Mouse (Mus musculus) midbrain, postnatal 0 days (tissue): Measurements from ENCODE around the gene Slc9a1. TPM values are rescaled to one million over a fixed set of nuclear protein-coding genes. Genes with fewer than 3 reads are reported as not detected.

Experiments
- ATAC-seq: fragments of 200-750 bp; cut with Nextera tagmentation; 2 replicates; pipeline ENCODE4 v1.8.0; 2017; ENCODE audit warnings: moderate number of reproducible peaks, mild to moderate bottlenecking, moderate TSS enrichment, moderate library complexity; ENCODE audit not compliant: low FRiP score
- DNase-seq: peaks from one replicate; pipeline ENCODE4 v3.0.0-alpha.2; 2015; ENCODE audit warnings: low spot score
- H3K27ac ChIP-seq: fragments of 300-500 bp; sonication (generic); 2 replicates; pipeline ENCODE4 v1.5.1; 2014; ENCODE audit warnings: low read depth, mild to moderate bottlenecking, low read length, mixed read lengths
- H3K27me3 ChIP-seq: fragments of 300-500 bp; sonication (generic); 2 replicates; pipeline ENCODE4 v1.6.1; 2014; ENCODE audit warnings: low read length, control low read depth, mixed read lengths; ENCODE audit not compliant: insufficient read depth
- H3K36me3 ChIP-seq: fragments of 300-500 bp; sonication (generic); 2 replicates; pipeline ENCODE4 v1.6.1; 2014; ENCODE audit warnings: low read length, control low read depth, mixed read lengths; ENCODE audit not compliant: insufficient read depth
- H3K4me1 ChIP-seq: fragments of 300-500 bp; sonication (generic); 2 replicates; pipeline ENCODE4 v1.6.1; 2014; ENCODE audit warnings: mild to moderate bottlenecking, control low read depth, antibody characterized with exemption, low read length, mixed read lengths; ENCODE audit not compliant: insufficient read depth
- H3K4me2 ChIP-seq: fragments of 300-500 bp; sonication (generic); 2 replicates; pipeline ENCODE4 v1.6.1; 2014; ENCODE audit warnings: low read depth, mild to moderate bottlenecking, low read length, mixed read lengths; ENCODE audit not compliant: poor library complexity, severe bottlenecking
- H3K4me3 ChIP-seq: fragments of 300-500 bp; sonication (generic); 2 replicates; pipeline ENCODE4 v1.5.1; 2014; ENCODE audit warnings: low read depth, mild to moderate bottlenecking, low read length, moderate library complexity
- H3K9ac ChIP-seq: fragments of 300-500 bp; sonication (generic); replicated peaks from 2 replicates; pipeline ENCODE4 v1.6.1; 2014; ENCODE audit warnings: mild to moderate bottlenecking, low read length, moderate library complexity, mixed read lengths; ENCODE audit not compliant: poor library complexity, severe bottlenecking
- H3K9me3 ChIP-seq: fragments of 300-500 bp; sonication (generic); 2 replicates; pipeline ENCODE4 v1.6.1; 2016; ENCODE audit warnings: low read length, control low read depth
- CTCF ChIP-seq: IDR thresholded peaks from 2 replicates; pipeline ENCODE4 v1.5.1; 2016; ENCODE audit warnings: antibody characterized with exemption, mild to moderate bottlenecking
- WGBS: fragments of 180-500 bp; shearing (Covaris S2); extraction: QIAGEN DNeasy Blood & Tissue Kit; methylation state at CpG from one replicate; pipeline ENCODE4 v1.1.7; 2014; 5-methylcytosine and 5-hydroxymethylcytosine counted together
- polyA plus RNA-seq: library from polyadenylated mRNA; unstranded; fragments of >200 nt; fragmentation: Nextera tagmentation; extraction: Ambion mirVana; gene quantifications from 2 replicates; pipeline ENCODE4 v1.2.1, GENCODE M21; 2015
- total RNA-seq: library from RNA; depleted of rRNA; stranded (reverse); fragments of >200 nt; gene quantifications from 2 replicates; pipeline ENCODE4 v1.2.3, GENCODE M21; 2014

The Slc9a1 gene
- total and polyA plus RNA-seq, 2 experiments from 2014 or later = 12.8 to 34.9 TPM

DNA sequence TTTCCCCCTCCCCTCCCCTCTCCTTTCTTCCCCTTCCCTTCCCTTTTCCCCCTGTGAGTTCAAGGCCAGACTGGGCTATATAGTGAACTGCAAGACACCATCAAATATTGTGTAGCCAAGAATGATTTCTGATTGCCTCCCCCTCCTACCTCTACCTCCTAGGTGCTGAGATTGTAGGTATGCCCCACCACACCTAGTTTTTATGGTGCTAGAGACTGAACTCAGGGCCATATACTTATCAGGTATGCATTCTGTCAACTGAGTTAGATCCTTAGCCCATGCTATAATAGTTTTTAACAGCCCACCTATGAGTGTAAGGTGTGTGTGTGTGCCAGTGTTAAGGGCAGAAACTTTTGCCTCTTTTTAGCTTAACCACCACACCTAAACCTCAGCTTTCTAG lies 17.5 kb downstream of the Slc9a1 start:
- H3K36me3 ChIP-seq = no peaks in the 10 kb centered on the region

DNA sequence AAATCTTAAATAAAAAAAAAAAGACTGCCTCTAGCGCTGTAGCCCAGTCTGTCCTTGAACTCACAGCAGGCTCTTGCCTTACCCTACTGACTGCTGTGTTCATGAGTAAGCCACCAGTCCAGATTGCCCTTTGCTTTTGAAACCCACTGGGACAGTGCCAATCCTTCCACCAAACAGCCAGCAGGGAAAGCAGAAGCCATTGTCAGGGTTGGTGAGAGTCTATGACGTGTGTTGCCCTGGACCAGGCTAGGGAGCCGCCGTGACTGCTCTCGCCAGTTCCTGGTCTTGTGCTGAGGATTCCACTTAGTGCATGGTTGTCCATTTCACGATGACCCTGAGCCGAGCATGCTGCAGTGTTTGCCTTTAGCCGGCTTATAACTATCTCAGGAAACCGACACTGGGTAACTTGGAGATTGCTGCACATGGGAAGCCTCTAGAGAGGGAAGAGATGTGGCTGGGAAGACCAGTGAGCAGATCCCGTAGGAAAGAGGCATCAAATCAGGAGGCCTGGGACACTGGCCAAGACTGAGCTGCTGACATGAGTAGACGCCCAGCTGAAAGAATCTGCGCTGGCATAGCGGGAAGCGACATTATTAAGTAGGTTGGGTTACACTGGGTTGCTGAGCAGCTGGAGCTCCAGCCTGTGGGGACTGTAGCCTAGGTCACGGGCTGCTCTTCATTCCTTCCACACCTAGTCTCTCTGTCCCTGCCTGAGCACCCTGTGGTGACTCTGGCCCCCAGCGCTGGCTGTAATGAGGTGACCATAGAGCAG lies 19.5 kb downstream of the Slc9a1 start:
- no peaks in the 10 kb centered on the region for H3K36me3 ChIP-seq
- no peaks in the 10 kb centered on the region for H3K4me1 ChIP-seq
- no peak for ATAC-seq
- no peak overlapping the region for H3K9ac ChIP-seq
- H3K9me3 ChIP-seq = no peaks in the 10 kb centered on the region
- no peak overlapping the region for H3K27ac ChIP-seq
- no peak for TF ChIP-seq CTCF
- DNase-seq = peak; percentile 52
- 75% methylated on average over 16 of the region's 16 CpGs for WGBS
- H3K27me3 ChIP-seq = no peaks in the 10 kb centered on the region
- no peak overlapping the region for H3K4me2 ChIP-seq
- H3K4me3 ChIP-seq = no peak overlapping the region

More for the DNA sequence above, 17.5 kb downstream of the Slc9a1 start:
- no peaks in the 10 kb centered on the region for H3K27me3 ChIP-seq
- ATAC-seq (no peak), DNase-seq (no peak)
- no peaks in the 10 kb centered on the region for H3K9me3 ChIP-seq
- no peak for TF ChIP-seq CTCF
- no peaks in the 10 kb centered on the region for H3K4me1 ChIP-seq
- H3K4me3 ChIP-seq = no peak overlapping the region
- no peak overlapping the region for H3K9ac ChIP-seq
- H3K27ac ChIP-seq = no peak overlapping the region
- no peak overlapping the region for H3K4me2 ChIP-seq

DNA sequence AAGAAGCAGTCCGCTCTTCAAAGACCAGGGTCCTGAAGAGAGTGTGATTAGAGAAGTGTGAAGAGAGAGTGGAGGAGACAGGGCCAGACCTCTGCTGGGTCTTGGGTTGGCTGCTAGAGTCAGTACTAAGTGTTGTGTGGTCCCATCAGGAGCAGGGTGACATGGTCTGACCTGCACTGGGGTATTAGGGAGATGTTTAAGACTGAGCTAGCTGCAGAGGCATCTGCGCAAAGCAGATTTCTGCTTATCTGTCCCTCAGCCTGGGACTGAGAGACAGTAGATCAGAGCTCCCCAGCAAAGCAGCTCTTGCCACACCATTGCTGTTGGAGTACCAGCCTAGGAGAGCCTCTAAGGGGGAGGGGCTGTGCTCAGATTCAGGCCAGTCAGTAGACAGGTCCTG lies 20.5 kb downstream of the Slc9a1 start:
- Histone ChIP-seq H3K27me3 (no peaks in the 10 kb centered on the region), H3K9ac (no peak overlapping the region), H3K4me2 (no peak overlapping the region), H3K4me1 (no peaks in the 10 kb centered on the region), H3K36me3 (no peaks in the 10 kb centered on the region), H3K9me3 (no peaks in the 10 kb centered on the region), H3K27ac (no peak overlapping the region), H3K4me3 (no peak overlapping the region)
- DNase-seq (no peak), ATAC-seq (no peak)
- WGBS = 92% methylated on average over 2 of the region's 2 CpGs
- TF ChIP-seq CTCF = no peak

DNA sequence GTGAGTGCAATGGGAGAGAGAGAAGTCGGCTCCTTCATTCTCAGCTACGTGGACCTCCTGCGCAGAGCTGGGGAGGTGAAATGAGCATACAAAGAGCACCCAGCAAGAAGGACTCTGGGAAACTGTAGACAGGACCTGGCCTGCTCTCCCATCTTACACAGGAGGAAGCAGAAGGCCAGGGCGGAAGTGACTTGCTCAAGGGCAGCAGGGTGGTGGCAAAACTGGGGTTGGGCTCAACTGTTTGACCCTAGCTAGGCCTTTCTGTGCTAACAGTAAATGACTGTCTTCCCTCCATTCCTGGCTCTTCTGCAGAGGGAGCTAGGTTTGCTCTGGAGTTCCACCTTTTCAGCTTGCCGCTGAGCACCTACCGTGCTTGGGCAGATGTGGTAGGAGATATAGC lies 21.1 kb downstream of the Slc9a1 start:
- no peak for ATAC-seq
- WGBS = 90% methylated on average over 6 of the region's 6 CpGs
- Histone ChIP-seq H3K36me3 (no peaks in the 10 kb centered on the region), H3K4me2 (no peak overlapping the region), H3K9me3 (no peaks in the 10 kb centered on the region), H3K9ac (no peak overlapping the region), H3K4me1 (no peaks in the 10 kb centered on the region), H3K4me3 (no peak overlapping the region), H3K27me3 (no peaks in the 10 kb centered on the region), H3K27ac (no peak overlapping the region)
- no peak for TF ChIP-seq CTCF
- DNase-seq = no peak

DNA sequence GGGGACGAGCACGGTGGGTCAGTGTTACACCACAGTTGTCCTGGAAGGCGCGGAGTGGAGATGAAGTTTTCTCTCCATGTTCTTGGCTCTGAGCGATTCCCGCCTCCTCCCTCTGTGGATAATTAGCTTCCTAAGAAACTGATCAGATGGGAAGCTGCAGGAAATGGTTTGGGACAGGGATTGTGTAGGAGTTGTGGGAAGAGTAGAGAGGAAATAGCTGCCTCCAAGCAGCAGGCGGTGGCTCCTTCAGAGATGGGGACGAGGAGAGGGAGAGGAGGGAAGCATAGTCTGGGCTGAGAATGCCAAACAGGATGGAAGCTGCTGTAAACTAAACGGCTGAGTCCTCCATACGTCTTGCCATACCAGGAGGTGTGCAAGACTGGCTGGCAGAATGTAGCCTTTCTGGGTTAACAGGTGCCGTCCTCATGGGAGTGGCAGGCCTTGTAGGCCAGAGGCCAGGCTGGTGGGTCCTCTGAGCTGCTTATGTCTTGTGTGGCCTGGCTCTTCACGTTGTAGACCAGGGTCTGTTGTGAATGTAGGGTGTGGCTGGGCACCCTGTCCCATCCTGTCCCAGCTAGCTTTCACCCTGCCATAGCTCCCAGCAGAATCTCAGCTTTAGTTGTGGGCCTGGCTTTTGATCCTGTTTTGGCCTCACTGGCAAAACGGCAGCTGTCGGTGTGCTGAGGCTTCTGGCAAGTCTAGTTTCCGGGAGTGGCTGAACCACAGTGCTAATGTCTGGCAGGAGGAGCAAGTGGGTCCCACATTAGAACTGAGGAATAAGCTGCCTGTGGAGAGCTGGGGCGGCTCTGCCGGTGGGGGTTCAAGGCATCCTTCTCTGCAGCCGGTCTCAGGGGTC lies 21.9 kb downstream of the Slc9a1 start:
- no peaks in the 10 kb centered on the region for H3K27me3 ChIP-seq
- no peaks in the 10 kb centered on the region for H3K36me3 ChIP-seq
- WGBS = 71% methylated on average over 18 of the region's 18 CpGs
- H3K27ac ChIP-seq = 0 out of 2 replicates have a peak overlapping the region, but pooled peaks have one; percentile 32
- TF ChIP-seq CTCF = no peak
- DNase-seq (peak; percentile 29), ATAC-seq (no peak)
- H3K4me3 ChIP-seq = no peak overlapping the region
- no peak overlapping the region for H3K4me2 ChIP-seq
- no peak overlapping the region for H3K9ac ChIP-seq
- H3K4me1 ChIP-seq = no peaks in the 10 kb centered on the region
- no peaks in the 10 kb centered on the region for H3K9me3 ChIP-seq
